Mouse (Mus musculus) hindbrain, embryonic 13.5 days (tissue): ENCODE measurements around the gene Arhgap1. TPM values are rescaled to one million over a fixed set of nuclear protein-coding genes. Genes with fewer than 3 reads are reported as not detected.

Source experiments
- ATAC-seq: fragments of 200-750 bp; cut with Nextera tagmentation; 2 replicates; pipeline ENCODE4 v1.8.0; 2017; ENCODE audit warnings: moderate TSS enrichment; ENCODE audit not compliant: low FRiP score
- H3K27ac ChIP-seq: fragments of 300-500 bp; sonication (generic); 2 replicates; pipeline ENCODE4 v1.5.1; 2015; ENCODE audit warnings: inconsistent platforms, mild to moderate bottlenecking, moderate library complexity
- H3K27me3 ChIP-seq: fragments of 300-500 bp; sonication (generic); 2 replicates; pipeline ENCODE4 v1.6.1; 2015; ENCODE audit warnings: mild to moderate bottlenecking, inconsistent platforms
- H3K36me3 ChIP-seq: fragments of 300-500 bp; sonication (generic); 2 replicates; pipeline ENCODE4 v1.6.1; 2015; ENCODE audit warnings: mild to moderate bottlenecking, inconsistent platforms
- H3K4me1 ChIP-seq: fragments of 300-500 bp; sonication (generic); replicated peaks from 2 replicates; pipeline ENCODE4 v1.6.1; 2015; ENCODE audit warnings: inconsistent platforms
- H3K4me2 ChIP-seq: fragments of 300-500 bp; sonication (generic); 2 replicates; pipeline ENCODE4 v1.6.1; 2015; ENCODE audit warnings: inconsistent platforms, mild to moderate bottlenecking, moderate library complexity
- H3K4me3 ChIP-seq: fragments of 300-500 bp; sonication (generic); 2 replicates; pipeline ENCODE4 v1.5.1; 2015; ENCODE audit warnings: mild to moderate bottlenecking, inconsistent platforms
- H3K9ac ChIP-seq: fragments of 300-500 bp; sonication (generic); 2 replicates; pipeline ENCODE4 v1.6.1; 2015; ENCODE audit warnings: mild to moderate bottlenecking, inconsistent platforms
- H3K9me3 ChIP-seq: fragments of 300-500 bp; sonication (generic); 2 replicates; pipeline ENCODE4 v1.6.1; 2016; ENCODE audit warnings: inconsistent platforms
- WGBS: fragments of 180-500 bp; shearing (Covaris S2); methylation state at CpG from one replicate; pipeline ENCODE4 v1.1.7; 2015; 5-methylcytosine and 5-hydroxymethylcytosine counted together
- polyA plus RNA-seq: library from polyadenylated mRNA; unstranded; fragments of >200 nt; fragmentation: Nextera tagmentation; extraction: Ambion mirVana; gene quantifications from 2 replicates; pipeline ENCODE4 v1.2.1, GENCODE M21; 2015

Arhgap1 gene
- polyA plus RNA-seq, 1 experiment from 2014 or later, result 89.0 TPM

- no peak overlapping the region for H3K27ac ChIP-seq
- no peaks in the 10 kb centered on the region for H3K36me3 ChIP-seq
- H3K27me3 ChIP-seq, result no peaks in the 10 kb centered on the region
- H3K4me1 ChIP-seq, result no peaks in the 10 kb centered on the region
- H3K9ac ChIP-seq, result no peak overlapping the region
- no peak overlapping the region for H3K4me2 ChIP-seq
- H3K4me3 ChIP-seq, result no peak overlapping the region
- ATAC-seq, result no peak
- no peaks in the 10 kb centered on the region for H3K9me3 ChIP-seq
- 88% methylated on average over 12 of the region's 12 CpGs for WGBS
Observed at GRCm38 (mm10) chr2:91633334-91633977, 16.2 kb upstream of the Arhgap1 start.

- H3K27me3 ChIP-seq, result no peaks in the 10 kb centered on the region
- no peak overlapping the region for H3K4me3 ChIP-seq
- no peak for ATAC-seq
- no peaks in the 10 kb centered on the region for H3K9me3 ChIP-seq
- H3K4me1 ChIP-seq, result no peaks in the 10 kb centered on the region
- no peak overlapping the region for H3K4me2 ChIP-seq
- H3K27ac ChIP-seq, result no peak overlapping the region
- H3K36me3 ChIP-seq, result no peaks in the 10 kb centered on the region
- H3K9ac ChIP-seq, result no peak overlapping the region
- WGBS, result 83% methylated on average over 9 of the region's 9 CpGs
Observed at GRCm38 (mm10) chr2:91634841-91635240, 14.8 kb upstream of the Arhgap1 start.

GRCm38 (mm10) chr2:91635486-91635885 lies 14.2 kb upstream of the Arhgap1 start:
- H3K9me3 ChIP-seq, result no peaks in the 10 kb centered on the region
- H3K9ac ChIP-seq, result no peak overlapping the region
- ATAC-seq, result no peak
- WGBS, result 84% methylated on average over 11 of the region's 11 CpGs
- no peaks in the 10 kb centered on the region for H3K4me1 ChIP-seq
- H3K4me2 ChIP-seq, result no peak overlapping the region
- no peak overlapping the region for H3K4me3 ChIP-seq
- no peak overlapping the region for H3K27ac ChIP-seq
- H3K27me3 ChIP-seq, result no peaks in the 10 kb centered on the region
- no peaks in the 10 kb centered on the region for H3K36me3 ChIP-seq

- WGBS, result 91% methylated on average over 8 of the region's 8 CpGs
- no peaks in the 10 kb centered on the region for H3K4me1 ChIP-seq
- no peak for ATAC-seq
Observed at GRCm38 (mm10) chr2:91636229-91636628, 13.4 kb upstream of the Arhgap1 start, which contains the start of gene F2. F2 (minus strand) TSS chr2:91636414.

GRCm38 (mm10) chr2:91636727-91637338 lies 12.8 kb upstream of the Arhgap1 start:
- no peak for ATAC-seq
- Histone ChIP-seq H3K9ac (no peak overlapping the region), H3K9me3 (no peaks in the 10 kb centered on the region), H3K27ac (no peak overlapping the region), H3K4me2 (no peak overlapping the region), H3K27me3 (no peaks in the 10 kb centered on the region), H3K4me1 (no peaks in the 10 kb centered on the region), H3K36me3 (peaks cover 2% of the 10 kb centered on the region), H3K4me3 (no peak overlapping the region)
- 86% methylated on average over 5 of the region's 5 CpGs for WGBS

More at GRCm38 (mm10) chr2:91636229-91636628, 13.4 kb upstream of the Arhgap1 start, which contains the start of gene F2:
- Histone ChIP-seq H3K9ac (no peak within 1 kb of the TSS), H3K4me3 (no peak within 1 kb of the TSS), H3K27ac (no peak within 1 kb of the TSS), H3K4me2 (no peak within 1 kb of the TSS), H3K36me3 (no peaks in the 10 kb centered on the region), H3K9me3 (no peaks in the 10 kb centered on the region), H3K27me3 (no peaks in the 10 kb centered on the region)

- Histone ChIP-seq H3K9me3 (no peaks in the 10 kb centered on the region), H3K4me1 (no peaks in the 10 kb centered on the region), H3K27me3 (no peaks in the 10 kb centered on the region), H3K27ac (no peak overlapping the region), H3K36me3 (peaks cover 21% of the 10 kb centered on the region), H3K4me2 (no peak overlapping the region), H3K4me3 (no peak overlapping the region), H3K9ac (no peak overlapping the region)
- 89% methylated on average over 6 of the region's 6 CpGs for WGBS
- no peak for ATAC-seq
Observed at GRCm38 (mm10) chr2:91638931-91639330, 10.7 kb upstream of the Arhgap1 start.

GRCm38 (mm10) chr2:91642825-91643415 lies 6.7 kb upstream of the Arhgap1 start:
- 93% methylated on average over 2 of the region's 2 CpGs for WGBS

GRCm38 (mm10) chr2:91644021-91644420 lies 5.6 kb upstream of the Arhgap1 start:
- Histone ChIP-seq H3K9me3 (no peaks in the 10 kb centered on the region), H3K9ac (no peak overlapping the region), H3K27me3 (no peaks in the 10 kb centered on the region), H3K4me1 (peaks cover 14% of the 10 kb centered on the region), H3K36me3 (peaks cover 62% of the 10 kb centered on the region), H3K27ac (no peak overlapping the region), H3K4me3 (no peak overlapping the region), H3K4me2 (no peak overlapping the region)
- no peak for ATAC-seq
- WGBS, result 98% methylated on average over 11 of the region's 11 CpGs

More at GRCm38 (mm10) chr2:91642825-91643415, 6.7 kb upstream of the Arhgap1 start:
- H3K4me1 ChIP-seq, result 0 out of 2 replicates have a peak, but pooled peaks cover 3% of the 10 kb centered on the region
- H3K9me3 ChIP-seq, result no peaks in the 10 kb centered on the region
- no peak overlapping the region for H3K4me2 ChIP-seq
- no peaks in the 10 kb centered on the region for H3K27me3 ChIP-seq
- no peak overlapping the region for H3K27ac ChIP-seq
- H3K4me3 ChIP-seq, result no peak overlapping the region
- H3K9ac ChIP-seq, result no peak overlapping the region
- peaks cover 60% of the 10 kb centered on the region for H3K36me3 ChIP-seq
- ATAC-seq, result no peak

- H3K27me3 ChIP-seq, result no peaks in the 10 kb centered on the region
- no peak overlapping the region for H3K9ac ChIP-seq
- H3K36me3 ChIP-seq, result peaks cover 62% of the 10 kb centered on the region
- WGBS, result 97% methylated on average over 15 of the region's 15 CpGs
- H3K4me1 ChIP-seq, result peaks cover 17% of the 10 kb centered on the region
- no peak for ATAC-seq
- no peak overlapping the region for H3K27ac ChIP-seq
- no peak overlapping the region for H3K4me3 ChIP-seq
- H3K4me2 ChIP-seq, result no peak overlapping the region
- H3K9me3 ChIP-seq, result no peaks in the 10 kb centered on the region
Observed at GRCm38 (mm10) chr2:91645354-91645753, 4.3 kb upstream of the Arhgap1 start.

- peaks cover 62% of the 10 kb centered on the region for H3K36me3 ChIP-seq
- no peak overlapping the region for H3K4me3 ChIP-seq
- no peaks in the 10 kb centered on the region for H3K9me3 ChIP-seq
- H3K27ac ChIP-seq, result no peak overlapping the region
- H3K9ac ChIP-seq, result no peak overlapping the region
- peaks cover 21% of the 10 kb centered on the region for H3K4me1 ChIP-seq
- ATAC-seq, result no peak
- H3K27me3 ChIP-seq, result no peaks in the 10 kb centered on the region
- WGBS, result 94% methylated on average over 11 of the region's 11 CpGs
- H3K4me2 ChIP-seq, result no peak overlapping the region
Observed at GRCm38 (mm10) chr2:91645811-91646210, 3.8 kb upstream of the Arhgap1 start.

- no peaks in the 10 kb centered on the region for H3K27me3 ChIP-seq
- H3K36me3 ChIP-seq, result peaks cover 63% of the 10 kb centered on the region
- H3K9ac ChIP-seq, result no peak overlapping the region
- no peak overlapping the region for H3K27ac ChIP-seq
- ATAC-seq, result no peak
- H3K4me3 ChIP-seq, result no peak overlapping the region
- WGBS, result 15% methylated on average over 1 of the region's 1 CpGs
- no peak overlapping the region for H3K4me2 ChIP-seq
- H3K4me1 ChIP-seq, result peaks cover 30% of the 10 kb centered on the region
- H3K9me3 ChIP-seq, result no peaks in the 10 kb centered on the region
Observed at GRCm38 (mm10) chr2:91646733-91647132, 2.9 kb upstream of the Arhgap1 start.

GRCm38 (mm10) chr2:91649152-91649551 lies 508 bp upstream of the Arhgap1 start:
- Histone ChIP-seq H3K4me1 (peaks cover 42% of the 10 kb centered on the region), H3K4me3 (peak overlapping the region; percentile 97), H3K27ac (peak overlapping the region; percentile 92), H3K27me3 (no peaks in the 10 kb centered on the region), H3K9ac (peak overlapping the region; percentile 98), H3K9me3 (no peaks in the 10 kb centered on the region), H3K4me2 (peak overlapping the region; percentile 100), H3K36me3 (peaks cover 56% of the 10 kb centered on the region)
- 4% methylated on average over 15 of the region's 15 CpGs for WGBS
- no peak; the same call in 1 of the 2 replicates for ATAC-seq
